Mouse (Mus musculus) heart, postnatal 25 days (tissue): Measurements from ENCODE around the gene Rad50. TPM values are rescaled to one million over a fixed set of nuclear protein-coding genes. Genes with fewer than 3 reads are reported as not detected.

Source experiments
- DNase-seq: peaks from one replicate; pipeline ENCODE4 v3.0.0; 2022; ENCODE audit warnings: low spot score
- intact Hi-C: fragments of 180-260 bp; cut with DNase I; formaldehyde crosslinking; loops from one replicate; pipeline ENCODE4 v1.15.1; 2025
- total RNA-seq, 2 experiments: library from RNA; stranded (reverse); gene quantifications; 2 replicates each; pipeline ENCODE4 v1.2.3; 2021

Rad50 gene
- total RNA-seq, 2 experiments from 2014 or later: 6.3 to 6.7 TPM

GRCm38 (mm10) chr11:53615172-53615571 is 91.9 kb downstream of the Rad50 start:
- intact Hi-C loops: no loop called here
- DNase-seq: no peak

GRCm38 (mm10) chr11:53609672-53610071 is 97.4 kb downstream of the Rad50 start:
- DNase-seq: no peak
- intact Hi-C loops: no loop called here

GRCm38 (mm10) chr11:53609231-53609630 is 97.9 kb downstream of the Rad50 start:
- intact Hi-C loops: no loop called here
- no peak for DNase-seq

GRCm38 (mm10) chr11:53605609-53606008 is 101.5 kb downstream of the Rad50 start:
- no peak for DNase-seq
- intact Hi-C loops: no loop called here

- intact Hi-C loops: no loop called here
- no peak for DNase-seq
These were observed 102.1 kb downstream of the Rad50 start for GRCm38 (mm10) chr11:53604983-53605382.

Other genes starting within 250 kb of the Rad50 start
- gene Gm9837, start 236.8 kb downstream of the Rad50 start, total RNA-seq: not detected
- not detected for gene Gm9945, start 227.2 kb downstream of the Rad50 start, total RNA-seq
- under 1 TPM; 0.08 to 0.17 TPM for gene Sowaha, start 227.0 kb downstream of the Rad50 start, total RNA-seq
- 10 to 100 TPM; 32.0 to 37.0 TPM for gene Sept8, start 188.1 kb downstream of the Rad50 start, total RNA-seq
- 1 to 10 TPM; 7.6 to 9.6 TPM for gene Kif3a, start 139.9 kb downstream of the Rad50 start, total RNA-seq
- gene Il4, start 88.7 kb downstream of the Rad50 start, total RNA-seq: not detected
- not detected for gene Il13, start 72.6 kb downstream of the Rad50 start, total RNA-seq
- gene Il5, start 13.5 kb upstream of the Rad50 start, total RNA-seq: not detected
- gene Irf1, start 62.7 kb upstream of the Rad50 start, total RNA-seq: 10 to 100 TPM; 13.7 to 21.1 TPM
- gene Gm17334, start 65.9 kb upstream of the Rad50 start, total RNA-seq: under 1 TPM in 1 of 2 experiments, not detected in 1; 0.31 TPM
- gene Gm12216, start 151.9 kb upstream of the Rad50 start, total RNA-seq: 1 to 10 TPM; 1.3 to 1.7 TPM
- gene Slc22a5, start 184.3 kb upstream of the Rad50 start, total RNA-seq: 10 to 100 TPM; 21.9 to 25.9 TPM